Mouse (Mus musculus): ENCODE results near the gene Myo3b. TPM values are rescaled to one million over a fixed set of nuclear protein-coding genes. Genes with fewer than 3 reads are reported as not detected.

Myo3b gene
- polyA plus RNA-seq, 1 experiment from 2014 or later = not detected

DNA sequence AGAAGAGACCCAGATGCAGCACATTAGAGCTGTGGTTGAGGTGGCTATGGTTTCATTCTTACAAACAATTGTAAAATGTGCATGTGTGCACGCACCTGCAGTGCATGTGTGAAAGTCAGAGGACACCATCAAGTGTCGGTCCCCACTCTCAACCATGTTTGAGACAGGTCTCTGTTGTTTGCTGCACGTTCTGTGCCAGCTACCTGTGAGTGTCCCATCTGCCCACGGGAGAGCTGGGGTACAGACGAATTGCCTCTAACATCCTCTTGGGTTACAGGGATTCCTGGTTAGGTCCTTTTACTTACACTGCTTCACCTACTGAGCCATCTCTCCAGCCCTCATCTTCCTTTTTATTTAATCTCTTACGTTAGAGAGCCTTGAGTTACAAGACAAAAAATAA is 330.5 kb downstream of the Myo3b start:
- Histone ChIP-seq H3K27me3 (ENCODE audit: control insufficient read depth, insufficient read depth, low read length) (no peaks in the 10 kb centered on the region), H3K4me2 (no peak overlapping the region), H3K4me1 (ENCODE audit: control insufficient read depth, insufficient read depth, low read length) (no peaks in the 10 kb centered on the region), H3K9ac (ENCODE audit: low read length) (no peak overlapping the region), H3K27ac (ENCODE audit: low read depth, low read length) (no peak overlapping the region), H3K4me3 (ENCODE audit: low read depth, low read length) (no peak overlapping the region), H3K9me3 (ENCODE audit: control insufficient read depth, low read length) (no peaks in the 10 kb centered on the region), H3K36me3 (ENCODE audit: control insufficient read depth, insufficient read depth, low read length) (no peaks in the 10 kb centered on the region)
- 91% methylated on average over 6 of the region's 6 CpGs for WGBS
- ATAC-seq (ENCODE audit: low FRiP score) (no peak), DNase-seq (ENCODE audit: low spot score, missing footprints) (no peak)

DNA sequence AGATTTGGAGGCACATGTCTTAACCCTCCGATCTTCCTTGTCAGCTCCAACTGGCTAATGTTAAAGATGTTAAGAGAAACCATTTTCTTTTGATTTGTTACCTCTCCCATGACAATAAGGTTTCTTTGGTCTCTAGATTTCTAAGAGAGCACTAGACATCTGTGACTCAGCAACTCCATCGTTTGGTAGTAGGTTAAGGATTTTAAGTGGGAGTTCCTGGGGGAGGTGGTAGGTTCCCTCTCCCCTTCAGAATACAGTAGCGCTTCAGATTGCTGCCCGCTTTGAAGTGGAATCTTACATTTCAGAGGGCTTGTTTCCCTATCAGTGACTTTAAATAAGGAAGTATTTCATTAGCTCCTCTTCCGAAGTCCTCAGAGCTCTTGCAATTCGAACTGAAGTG is 340.4 kb downstream of the Myo3b start:
- Histone ChIP-seq H3K4me1 (ENCODE audit: control insufficient read depth, insufficient read depth, low read length) (no peaks in the 10 kb centered on the region), H3K27ac (ENCODE audit: low read depth, low read length) (no peak overlapping the region), H3K4me3 (ENCODE audit: low read depth, low read length) (no peak overlapping the region), H3K27me3 (ENCODE audit: control insufficient read depth, insufficient read depth, low read length) (no peaks in the 10 kb centered on the region; the same call in 1 of the 2 replicates), H3K36me3 (ENCODE audit: control insufficient read depth, insufficient read depth, low read length) (no peaks in the 10 kb centered on the region), H3K4me2 (no peak overlapping the region), H3K9ac (ENCODE audit: low read length) (no peak overlapping the region), H3K9me3 (ENCODE audit: control insufficient read depth, low read length) (no peaks in the 10 kb centered on the region)
- DNase-seq (ENCODE audit: low spot score, missing footprints) (peak; percentile 51), ATAC-seq (ENCODE audit: low FRiP score) (no peak)
- 72% methylated on average over 6 of the region's 6 CpGs for WGBS

DNA sequence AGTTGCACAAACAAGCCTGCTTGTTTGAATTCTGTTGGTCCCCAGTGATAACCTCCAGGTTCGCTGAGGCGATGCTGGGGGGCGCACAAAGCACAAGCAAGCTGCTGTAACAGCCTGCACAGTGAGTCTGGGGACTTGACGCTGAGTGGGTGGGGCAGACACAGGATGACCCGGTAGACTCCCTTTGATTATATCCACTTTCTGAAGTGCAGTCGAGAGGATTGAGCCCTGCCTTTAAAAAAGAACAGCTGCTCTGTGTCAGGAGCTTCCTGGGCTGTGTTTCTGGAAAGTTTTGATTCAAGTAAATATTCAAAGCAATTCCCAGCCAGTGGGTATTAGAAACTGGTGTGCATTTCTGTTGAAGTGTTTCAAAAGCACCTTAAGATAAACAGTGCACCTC is 341.0 kb downstream of the Myo3b start:
- H3K4me1 ChIP-seq (ENCODE audit: control insufficient read depth, insufficient read depth, low read length) = no peaks in the 10 kb centered on the region
- 36% methylated on average over 6 of the region's 6 CpGs for WGBS
- DNase-seq (ENCODE audit: low spot score, missing footprints) (no peak), ATAC-seq (ENCODE audit: low FRiP score) (no peak)
- H3K4me2 ChIP-seq = no peak overlapping the region
- H3K27me3 ChIP-seq (ENCODE audit: control insufficient read depth, insufficient read depth, low read length) = no peaks in the 10 kb centered on the region; the same call in 1 of the 2 replicates
- no peak overlapping the region for H3K27ac ChIP-seq (ENCODE audit: low read depth, low read length)
- H3K36me3 ChIP-seq (ENCODE audit: control insufficient read depth, insufficient read depth, low read length) = no peaks in the 10 kb centered on the region
- H3K9me3 ChIP-seq (ENCODE audit: control insufficient read depth, low read length) = no peaks in the 10 kb centered on the region
- no peak overlapping the region for H3K9ac ChIP-seq (ENCODE audit: low read length)
- no peak overlapping the region for H3K4me3 ChIP-seq (ENCODE audit: low read depth, low read length)

DNA sequence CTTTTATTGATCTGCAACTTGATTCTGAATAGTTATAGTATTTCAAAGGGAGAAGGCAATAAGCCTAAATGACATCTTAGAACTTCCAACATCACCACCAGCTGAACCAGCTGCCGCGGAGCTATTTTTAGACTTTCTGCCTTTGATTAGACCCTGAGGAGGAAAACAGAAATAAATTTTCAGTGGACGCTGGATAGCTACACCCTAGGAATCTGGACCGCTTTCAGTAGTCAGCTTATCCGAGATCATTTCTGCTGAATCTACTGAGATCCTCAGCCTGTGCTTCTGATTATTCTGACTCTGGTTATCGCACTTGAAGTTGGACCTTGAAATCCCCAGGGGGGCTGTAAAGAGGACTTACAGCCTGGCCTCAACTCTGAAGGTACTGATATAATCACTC is 349.7 kb downstream of the Myo3b start:
- no peak overlapping the region for H3K27ac ChIP-seq (ENCODE audit: low read depth, low read length)
- no peak overlapping the region for H3K4me3 ChIP-seq (ENCODE audit: low read depth, low read length)
- no peaks in the 10 kb centered on the region for H3K9me3 ChIP-seq (ENCODE audit: control insufficient read depth, low read length)
- ATAC-seq (ENCODE audit: low FRiP score) (no peak), DNase-seq (ENCODE audit: low spot score, missing footprints) (peak; percentile 84)
- H3K27me3 ChIP-seq (ENCODE audit: control insufficient read depth, insufficient read depth, low read length) = no peaks in the 10 kb centered on the region; the same call in 1 of the 2 replicates
- 47% methylated on average over 6 of the region's 6 CpGs for WGBS
- H3K36me3 ChIP-seq (ENCODE audit: control insufficient read depth, insufficient read depth, low read length) = no peaks in the 10 kb centered on the region
- no peak overlapping the region for H3K9ac ChIP-seq (ENCODE audit: low read length)
- 0 out of 2 replicates have a peak, but pooled peaks cover 5% of the 10 kb centered on the region for H3K4me1 ChIP-seq (ENCODE audit: control insufficient read depth, insufficient read depth, low read length)
- H3K4me2 ChIP-seq = no peak overlapping the region

DNA sequence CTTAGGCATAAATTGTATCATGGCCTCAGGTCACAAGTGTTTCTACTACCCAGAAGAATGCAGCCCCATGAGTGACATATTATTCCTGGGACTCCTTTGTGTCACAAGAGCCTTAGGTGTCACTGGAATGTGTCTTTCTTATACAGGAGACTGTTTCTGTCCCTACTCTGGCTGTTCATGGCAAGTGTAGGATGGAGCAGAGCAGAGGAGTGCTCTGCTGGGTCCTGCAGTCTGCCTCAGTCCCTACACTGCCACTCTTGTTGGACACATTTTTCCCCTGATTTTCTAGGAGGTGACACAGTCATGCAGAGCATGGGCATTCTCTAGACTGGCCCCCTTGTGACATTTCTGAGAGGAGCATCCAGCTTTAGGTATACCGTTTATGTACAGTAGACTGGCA is 350.2 kb downstream of the Myo3b start:
- 91% methylated on average over 1 of the region's 1 CpGs for WGBS
- no peaks in the 10 kb centered on the region; the same call in 1 of the 2 replicates for H3K27me3 ChIP-seq (ENCODE audit: control insufficient read depth, insufficient read depth, low read length)
- no peak overlapping the region for H3K4me2 ChIP-seq
- no peak overlapping the region for H3K9ac ChIP-seq (ENCODE audit: low read length)
- H3K36me3 ChIP-seq (ENCODE audit: control insufficient read depth, insufficient read depth, low read length) = no peaks in the 10 kb centered on the region
- peak; percentile 77 for DNase-seq (ENCODE audit: low spot score, missing footprints)
- H3K9me3 ChIP-seq (ENCODE audit: control insufficient read depth, low read length) = no peaks in the 10 kb centered on the region
- H3K27ac ChIP-seq (ENCODE audit: low read depth, low read length) = no peak overlapping the region
- 0 out of 2 replicates have a peak, but pooled peaks cover 5% of the 10 kb centered on the region for H3K4me1 ChIP-seq (ENCODE audit: control insufficient read depth, insufficient read depth, low read length)
- ATAC-seq (ENCODE audit: low FRiP score) = no peak
- no peak overlapping the region for H3K4me3 ChIP-seq (ENCODE audit: low read depth, low read length)

DNA sequence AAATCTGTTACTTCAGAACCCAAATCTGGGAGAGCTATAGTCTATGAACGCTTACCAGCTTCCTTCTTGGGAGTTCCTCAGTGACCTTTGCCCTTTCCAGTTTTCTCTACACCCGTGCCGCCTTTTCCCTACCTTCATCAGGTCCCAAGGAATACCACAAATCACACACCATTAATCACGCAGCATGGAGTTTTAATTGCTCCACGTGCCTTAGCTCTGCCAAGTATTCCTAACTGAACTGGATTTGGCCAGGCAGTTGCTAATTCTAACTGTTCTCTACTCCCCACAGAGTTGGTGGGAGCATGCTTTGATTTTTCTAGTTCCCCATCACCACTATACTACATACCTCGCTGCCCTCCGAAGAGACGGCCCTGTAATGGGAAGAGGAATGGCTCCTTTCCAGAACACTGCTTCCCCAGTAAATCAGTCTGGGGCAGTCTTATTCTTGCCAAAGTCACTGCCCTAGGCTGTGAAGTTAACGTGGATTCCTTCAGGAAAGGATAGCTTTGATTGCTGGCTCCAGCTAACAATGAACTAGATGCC is 358.9 kb downstream of the Myo3b start:
- Histone ChIP-seq H3K9ac (ENCODE audit: low read length) (no peak overlapping the region), H3K36me3 (ENCODE audit: control insufficient read depth, insufficient read depth, low read length) (no peaks in the 10 kb centered on the region), H3K4me3 (ENCODE audit: low read depth, low read length) (no peak overlapping the region), H3K27ac (ENCODE audit: low read depth, low read length) (no peak overlapping the region), H3K9me3 (ENCODE audit: control insufficient read depth, low read length) (no peaks in the 10 kb centered on the region), H3K4me1 (ENCODE audit: control insufficient read depth, insufficient read depth, low read length) (no peaks in the 10 kb centered on the region), H3K27me3 (ENCODE audit: control insufficient read depth, insufficient read depth, low read length) (no peaks in the 10 kb centered on the region), H3K4me2 (no peak overlapping the region)
- DNase-seq (ENCODE audit: low spot score, missing footprints) (peak; percentile 64), ATAC-seq (ENCODE audit: low FRiP score) (no peak)
- WGBS = 86% methylated on average over 9 of the region's 9 CpGs

DNA sequence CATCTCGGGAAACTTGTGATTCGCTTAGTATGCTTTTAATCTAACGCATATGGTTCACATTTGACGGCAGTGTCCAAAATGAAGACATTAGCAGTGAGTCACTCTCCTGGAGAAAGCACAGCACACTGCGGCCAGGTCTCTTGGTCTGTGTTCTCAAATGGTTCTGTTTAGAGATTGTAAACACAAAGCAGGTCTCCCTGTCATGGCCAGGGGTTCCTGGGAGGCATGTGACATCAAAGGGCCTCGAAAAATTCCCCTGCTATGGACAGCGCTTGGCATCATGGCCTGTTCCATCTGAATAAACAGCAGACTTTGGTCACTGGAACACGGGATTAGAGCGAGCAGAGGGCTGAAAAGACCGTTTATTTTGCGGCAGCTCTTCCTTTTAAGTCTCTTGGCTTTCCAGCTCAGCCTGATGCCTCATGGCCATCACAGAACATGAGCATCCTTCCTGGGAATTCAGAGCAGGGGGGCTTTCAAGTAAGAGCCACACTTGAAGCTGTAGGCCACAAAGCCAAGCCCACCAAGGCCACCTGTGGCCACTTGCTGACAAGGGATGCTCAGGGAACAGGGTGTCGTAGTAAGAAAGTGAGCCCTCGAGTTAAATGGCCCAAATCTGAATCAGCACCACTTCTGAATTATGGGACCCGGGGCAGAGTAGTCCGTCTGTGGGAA is 360.7 kb downstream of the Myo3b start:
- Histone ChIP-seq H3K36me3 (ENCODE audit: control insufficient read depth, insufficient read depth, low read length) (no peaks in the 10 kb centered on the region), H3K27me3 (ENCODE audit: control insufficient read depth, insufficient read depth, low read length) (no peaks in the 10 kb centered on the region), H3K9me3 (ENCODE audit: control insufficient read depth, low read length) (no peaks in the 10 kb centered on the region), H3K9ac (ENCODE audit: low read length) (no peak overlapping the region), H3K4me2 (no peak overlapping the region), H3K4me3 (ENCODE audit: low read depth, low read length) (no peak overlapping the region), H3K27ac (ENCODE audit: low read depth, low read length) (no peak overlapping the region), H3K4me1 (ENCODE audit: control insufficient read depth, insufficient read depth, low read length) (no peaks in the 10 kb centered on the region)
- ATAC-seq (ENCODE audit: low FRiP score) (no peak), DNase-seq (ENCODE audit: low spot score, missing footprints) (peak; percentile 79)
- WGBS = 70% methylated on average over 15 of the region's 15 CpGs

DNA sequence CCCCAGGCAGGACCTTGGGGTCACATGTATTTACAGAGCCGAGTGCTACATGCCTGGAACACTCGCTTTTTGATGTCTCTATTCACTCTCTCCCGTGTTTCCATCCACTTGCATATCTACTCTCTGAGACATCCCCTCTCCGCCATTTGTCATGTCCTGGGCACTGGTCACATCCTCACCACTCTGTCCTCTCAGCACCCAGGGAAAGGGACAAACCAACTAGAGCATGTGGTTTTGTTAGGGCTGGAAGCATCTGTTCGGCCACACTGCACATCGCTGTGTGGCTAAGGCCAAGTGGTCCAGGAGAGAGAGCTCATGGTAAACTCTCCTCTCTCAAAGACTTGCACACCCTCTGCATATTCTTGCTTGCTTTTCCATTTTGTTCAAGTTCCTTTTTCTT is 361.4 kb downstream of the Myo3b start:
- ATAC-seq (ENCODE audit: low FRiP score) (no peak), DNase-seq (ENCODE audit: low spot score, missing footprints) (peak; percentile 71)
- H3K4me3 ChIP-seq (ENCODE audit: low read depth, low read length) = no peak overlapping the region
- no peak overlapping the region for H3K27ac ChIP-seq (ENCODE audit: low read depth, low read length)
- no peaks in the 10 kb centered on the region for H3K9me3 ChIP-seq (ENCODE audit: control insufficient read depth, low read length)
- H3K27me3 ChIP-seq (ENCODE audit: control insufficient read depth, insufficient read depth, low read length) = no peaks in the 10 kb centered on the region
- H3K36me3 ChIP-seq (ENCODE audit: control insufficient read depth, insufficient read depth, low read length) = no peaks in the 10 kb centered on the region
- H3K9ac ChIP-seq (ENCODE audit: low read length) = no peak overlapping the region
- no peaks in the 10 kb centered on the region for H3K4me1 ChIP-seq (ENCODE audit: control insufficient read depth, insufficient read depth, low read length)
- H3K4me2 ChIP-seq = no peak overlapping the region
- WGBS = 77% methylated on average over 6 of the region's 6 CpGs

DNA sequence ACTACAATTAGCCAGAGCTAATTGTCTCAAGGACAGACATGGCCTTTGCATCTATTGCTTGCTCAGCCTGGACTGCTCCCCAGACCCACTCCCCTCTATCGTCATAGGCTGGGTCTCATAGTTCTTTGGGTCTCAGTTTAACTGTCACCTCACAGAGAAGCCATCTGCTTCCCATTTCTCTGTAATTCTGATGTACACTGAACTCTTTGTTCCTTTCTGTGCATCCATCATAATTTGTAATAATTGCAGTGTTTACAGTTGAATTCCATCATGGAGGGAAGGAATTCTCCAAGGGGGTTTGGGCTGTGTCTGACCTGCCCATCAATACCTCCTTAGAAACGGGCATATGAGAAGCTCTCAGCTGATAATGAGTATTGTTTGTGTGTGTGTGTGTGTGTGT is 365.4 kb downstream of the Myo3b start:
- Histone ChIP-seq H3K9ac (ENCODE audit: low read length) (no peak overlapping the region), H3K27me3 (ENCODE audit: control insufficient read depth, insufficient read depth, low read length) (no peaks in the 10 kb centered on the region), H3K4me3 (ENCODE audit: low read depth, low read length) (no peak overlapping the region), H3K36me3 (ENCODE audit: control insufficient read depth, insufficient read depth, low read length) (no peaks in the 10 kb centered on the region), H3K9me3 (ENCODE audit: control insufficient read depth, low read length) (no peaks in the 10 kb centered on the region), H3K27ac (ENCODE audit: low read depth, low read length) (no peak overlapping the region), H3K4me2 (no peak overlapping the region), H3K4me1 (ENCODE audit: control insufficient read depth, insufficient read depth, low read length) (no peaks in the 10 kb centered on the region)
- 74% methylated on average over 2 of the region's 2 CpGs for WGBS
- ATAC-seq (ENCODE audit: low FRiP score) (no peak), DNase-seq (ENCODE audit: low spot score, missing footprints) (no peak)
